Mouse (Mus musculus): ENCODE measurements at regions not wholly inside any gene's neighbourhood (a gene's known extent, or its start where the extent isn't known, plus 50 kb on each side); places are given as distances from the start of the nearest gene placed in this dataset.
A peak's percentile ranks its signal among the peaks of the same experiment; 100 is the strongest.

GRCm38 (mm10) chr1:124652251-124652861, 607.0 kb upstream of the Dpp10 start:
- DNase-seq, result peak; percentile 13 to 45

GRCm38 (mm10) chr1:124635246-124635768, 589.9 kb upstream of the Dpp10 start:
- no peak for DNase-seq

- no peak for DNase-seq
Observed at GRCm38 (mm10) chr1:124630084-124630483, 584.7 kb upstream of the Dpp10 start.

- no peak for DNase-seq
Observed at GRCm38 (mm10) chr1:124584620-124585019, 539.3 kb upstream of the Dpp10 start.
